ENCODE assay signal across 8 mouse cellular contexts in the genomic region with DNA sequence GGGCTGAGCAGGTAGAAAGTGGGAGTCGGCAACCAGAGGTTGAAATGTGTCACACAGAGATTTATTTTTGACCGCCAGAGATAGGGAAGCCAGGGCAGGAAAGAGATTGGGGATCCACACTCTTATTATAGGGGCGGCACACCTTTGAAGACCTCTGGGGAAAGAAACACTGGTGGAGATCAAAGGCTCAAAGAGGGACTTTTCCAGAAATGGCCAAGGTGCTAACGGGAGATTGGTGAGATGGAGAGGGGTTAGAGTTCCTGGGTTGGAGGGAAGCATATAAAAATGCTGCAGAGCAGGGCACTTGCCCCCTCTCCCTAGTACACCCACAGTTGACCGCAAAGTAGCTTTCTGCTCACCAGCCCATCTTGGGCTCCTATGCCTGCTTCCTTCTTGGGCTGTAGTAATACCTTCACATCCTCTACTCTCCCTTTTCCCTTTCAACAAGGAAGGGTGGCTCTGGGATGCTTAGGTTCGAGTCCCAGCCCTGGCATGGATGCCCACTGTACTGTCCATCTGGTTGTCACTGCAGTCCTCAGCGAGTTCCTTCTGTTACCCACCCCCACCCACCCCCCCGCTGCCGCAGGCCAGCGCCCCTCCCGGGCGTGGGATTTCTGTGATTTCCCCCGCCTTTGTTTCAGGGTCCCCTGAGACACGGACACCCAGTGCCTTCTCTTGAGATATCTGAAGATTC. TPM values are rescaled to one million over a fixed set of nuclear protein-coding genes. Genes with fewer than 3 reads are reported as not detected.
DNase-seq lines count a peak whose midpoint lies in the region; ATAC-seq and TF ChIP-seq lines count a peak whose summit lies in the region.

No protein-coding gene starts in this region.

- peak overlapping the region; percentile 81 for H3K4me2 ChIP-seq in intestine, postnatal 0 days (replicated peaks; ENCODE audit: low read depth)
- peak overlapping the region; percentile 88 for H3K4me2 ChIP-seq in neural tube, embryonic 14.5 days (ENCODE audit: low read depth, low read length)

- H3K79me2 ChIP-seq in liver, adult 2 months (ENCODE audit: control insufficient read depth, insufficient read depth, low read length): no peaks in the 10 kb centered on the region

- WGBS in liver, adult 2 months: 33% methylated on average over 14 of the region's 14 CpGs
- 30% methylated on average over 14 of the region's 14 CpGs for WGBS in forebrain, embryonic 10.5 days
- WGBS in intestine, postnatal 0 days: 33% methylated on average over 14 of the region's 14 CpGs
- 34% methylated on average over 14 of the region's 14 CpGs for WGBS in neural tube, embryonic 14.5 days

- H3K27me3 ChIP-seq in liver, adult 2 months (ENCODE audit: control insufficient read depth, insufficient read depth, low read length): peaks cover 4% of the 10 kb centered on the region; the same call in 1 of the 2 replicates
- 0 out of 2 replicates have a peak, but pooled peaks cover 9% of the 10 kb centered on the region for H3K27me3 ChIP-seq in forebrain, embryonic 10.5 days (ENCODE audit: poor library complexity, severe bottlenecking)
- no peaks in the 10 kb centered on the region for H3K27me3 ChIP-seq in intestine, postnatal 0 days (replicated peaks; ENCODE audit: control insufficient read depth, insufficient read depth, low read length)
- no peaks in the 10 kb centered on the region for H3K27me3 ChIP-seq in neural tube, embryonic 14.5 days (ENCODE audit: control insufficient read depth, insufficient read depth, low read length)

- H3K27ac ChIP-seq in liver, adult 2 months (replicated peaks; ENCODE audit: insufficient read depth, low read depth, low read length): no peak overlapping the region
- H3K27ac ChIP-seq in forebrain, embryonic 10.5 days: peak overlapping the region; percentile 93
- H3K27ac ChIP-seq in intestine, postnatal 0 days (ENCODE audit: low read depth, low read length): no peak overlapping the region
- H3K27ac ChIP-seq in neural tube, embryonic 14.5 days (ENCODE audit: low read depth, low read length): peak overlapping the region; percentile 67

- TF ChIP-seq CTCF in liver, adult 2 months (IDR thresholded peaks at IDR 0.05; ENCODE audit: low read depth, low read length): no peak
- TF ChIP-seq CTCF in intestine, postnatal 0 days (IDR thresholded peaks at IDR 0.05; ENCODE audit: low read depth): no peak

- no peaks in the 10 kb centered on the region for H3K4me1 ChIP-seq in liver, adult 2 months (ENCODE audit: control insufficient read depth, insufficient read depth, low read length)
- H3K4me1 ChIP-seq in forebrain, embryonic 10.5 days: peaks cover 32% of the 10 kb centered on the region
- H3K4me1 ChIP-seq in intestine, postnatal 0 days (replicated peaks; ENCODE audit: control insufficient read depth, insufficient read depth, low read length): no peaks in the 10 kb centered on the region
- H3K4me1 ChIP-seq in neural tube, embryonic 14.5 days (ENCODE audit: control insufficient read depth, insufficient read depth, low read length): peaks cover 21% of the 10 kb centered on the region

- peak overlapping the region; percentile 58; the same call in 1 of the 2 replicates for H3K4me3 ChIP-seq in liver, adult 2 months (ENCODE audit: insufficient read depth, low read depth, low read length)
- peak overlapping the region; percentile 76 for H3K4me3 ChIP-seq in forebrain, embryonic 10.5 days
- peak overlapping the region; percentile 56 for H3K4me3 ChIP-seq in intestine, postnatal 0 days (ENCODE audit: low read depth, low read length)
- H3K4me3 ChIP-seq in neural tube, embryonic 14.5 days (ENCODE audit: low read depth, low read length): peak overlapping the region; percentile 60

- H3K36me3 ChIP-seq in liver, adult 2 months (ENCODE audit: control insufficient read depth, insufficient read depth, low read length): no peaks in the 10 kb centered on the region
- H3K36me3 ChIP-seq in forebrain, embryonic 10.5 days (replicated peaks): peaks cover 13% of the 10 kb centered on the region
- no peaks in the 10 kb centered on the region for H3K36me3 ChIP-seq in intestine, postnatal 0 days (ENCODE audit: control insufficient read depth, insufficient read depth)
- H3K36me3 ChIP-seq in neural tube, embryonic 14.5 days (ENCODE audit: control insufficient read depth, insufficient read depth, low read length): no peaks in the 10 kb centered on the region

- no peak for TF ChIP-seq POLR2A in liver, adult 2 months (IDR thresholded peaks at IDR 0.05; ENCODE audit: extremely low read depth, insufficient read depth, low read length)

- no peak overlapping the region for H3K9ac ChIP-seq in liver, adult 2 months (ENCODE audit: low read depth, low read length)
- peak overlapping the region; percentile 66; the same call in 1 of the 2 replicates for H3K9ac ChIP-seq in intestine, postnatal 0 days (ENCODE audit: low read depth, low read length)
- peak overlapping the region; percentile 60 for H3K9ac ChIP-seq in neural tube, embryonic 14.5 days (replicated peaks; ENCODE audit: low read depth, low read length)

- no peak for DNase-seq in liver, adult 2 months (ENCODE audit: extremely low read depth, low read depth, low spot score)
- no peak for DNase-seq in liver
- no peak for DNase-seq in forebrain, embryonic 10.5 days (ENCODE audit: extremely low spot score, low spot score)
- DNase-seq in thymus, postnatal 4 days: no peak
- no peak for DNase-seq in cerebellum, postnatal 25 days
- no peak for DNase-seq in frontal cortex, postnatal 14 days (ENCODE audit: low spot score in 2 of 2)

- H3K9me3 ChIP-seq in forebrain, embryonic 10.5 days: no peaks in the 10 kb centered on the region
- H3K9me3 ChIP-seq in intestine, postnatal 0 days (ENCODE audit: control insufficient read depth): no peaks in the 10 kb centered on the region
- no peaks in the 10 kb centered on the region for H3K9me3 ChIP-seq in neural tube, embryonic 14.5 days (ENCODE audit: control insufficient read depth, low read length)

- ATAC-seq in intestine, postnatal 0 days: 0 out of 2 replicates have a peak, but pooled peaks have one; percentile 25
- ATAC-seq in neural tube, embryonic 14.5 days (ENCODE audit: low read depth): peak; percentile 35; the same call in 1 of the 2 replicates

RNA-seq across cellular contexts. Expression of gene Fstl1, which starts 0.4 kb away (rescaled TPM):
- total RNA-seq in liver, adult 2 months (2014; rRNA removed): 4.4 and 5.0 TPM in 2 replicates
- 1.8 and 1.9 TPM in 2 replicates for polyA plus RNA-seq in liver, adult 2 months (2012; rRNA removed)
- 140 and 143 TPM in 2 replicates for polyA plus RNA-seq in forebrain, embryonic 10.5 days (2016; fragmentation: Nextera tagmentation; extraction: Ambion mirVana)
- polyA plus RNA-seq in intestine, postnatal 0 days (2015; fragmentation: Nextera tagmentation; extraction: Ambion mirVana): 125 and 139 TPM in 2 replicates
- 62.8 and 170 TPM in 2 replicates for polyA plus RNA-seq in neural tube, embryonic 14.5 days (2014; fragmentation: Nextera tagmentation; extraction: Ambion mirVana)

Comparison
In these comparisons a context has a peak if more than half of its experiments do, and no peak if none do; other contexts are left out.
1. H3K27ac ChIP-seq: peak in forebrain, embryonic 10.5 days (single experiment) and neural tube, embryonic 14.5 days (single experiment); none in liver, adult 2 months (single experiment) and intestine, postnatal 0 days (single experiment).
2. RNA of gene Fstl1, which starts 0.4 kb away (polyA plus RNA-seq): 140 to 143 TPM in forebrain, embryonic 10.5 days, 125 to 139 TPM in intestine, postnatal 0 days and 62.8 to 170 TPM in neural tube, embryonic 14.5 days; 1.8 to 1.9 TPM in liver, adult 2 months; every median in the first group is over 10 times any median in the second.
3. Peak in every context shown above with its lines, with median percentiles within 50 percentile points of each other: H3K4me3 ChIP-seq.